Mouse (Mus musculus) liver, embryonic 14.5 days (tissue): ENCODE results near the gene Trem3. TPM values are rescaled to one million over a fixed set of nuclear protein-coding genes. Genes with fewer than 3 reads are reported as not detected.
A peak's percentile ranks its signal among the peaks of the same experiment; 100 is the strongest.

Experiments
- ATAC-seq: fragments of 200-750 bp; cut with Nextera tagmentation; 2 replicates; pipeline ENCODE4 v1.8.0; 2017; ENCODE audit warnings: moderate number of reproducible peaks, mild to moderate bottlenecking, moderate library complexity; ENCODE audit not compliant: insufficient read depth
- DNase-seq, 3 experiments: peaks; one replicate each; pipeline ENCODE4 v3.0.0-alpha.2; 2012 to 2013; ENCODE audit warnings: low read depth in 3 of 3, low spot score in 3 of 3
- H3K27ac ChIP-seq: fragments of 300-500 bp; sonication (generic); 2 replicates; pipeline ENCODE4 v1.5.1; 2014; ENCODE audit warnings: moderate library complexity, mild to moderate bottlenecking, control low read depth, inconsistent platforms
- H3K27me3 ChIP-seq: fragments of 300-500 bp; sonication (generic); 2 replicates; pipeline ENCODE4 v1.6.1; 2014; ENCODE audit warnings: mild to moderate bottlenecking, low read length, moderate library complexity; ENCODE audit not compliant: control insufficient read depth, insufficient read depth
- H3K36me3 ChIP-seq: fragments of 300-500 bp; sonication (generic); replicated peaks from 2 replicates; pipeline ENCODE4 v1.6.1; 2014; ENCODE audit warnings: low read depth; ENCODE audit not compliant: control insufficient read depth, insufficient read depth
- H3K4me1 ChIP-seq, 2 experiments: fragments of 200-500 bp in 1 of 2; fragments of 300-500 bp in 1 of 2; sonication (generic) in 1 of 2; replicated peaks; 2 replicates each; pipeline ENCODE4 v1.6.1; 2012 to 2014; ENCODE audit warnings: antibody characterized with exemption in 1 of 2, inconsistent platforms in 1 of 2, low read length in 1 of 2; ENCODE audit not compliant: control insufficient read depth in 2 of 2, insufficient read depth in 2 of 2
- H3K4me2 ChIP-seq: fragments of 300-500 bp; sonication (generic); 2 replicates; pipeline ENCODE4 v1.6.1; 2014; ENCODE audit warnings: low read depth, mild to moderate bottlenecking, control low read depth, moderate library complexity
- H3K4me3 ChIP-seq, 2 experiments: fragments of 200-500 bp in 1 of 2; fragments of 300-500 bp in 1 of 2; sonication (generic) in 1 of 2; 2 replicates each; pipeline ENCODE4 v1.5.1; 2012 to 2014; ENCODE audit warnings: low read depth in 2 of 2, low read length in 2 of 2, mild to moderate bottlenecking in 2 of 2, control low read depth in 1 of 2, inconsistent platforms in 1 of 2, moderate library complexity in 1 of 2; ENCODE audit not compliant: insufficient read depth in 1 of 2
- H3K9ac ChIP-seq: fragments of 300-500 bp; sonication (generic); replicated peaks from 2 replicates; pipeline ENCODE4 v1.6.1; 2014; ENCODE audit warnings: mild to moderate bottlenecking, control low read depth, moderate library complexity
- H3K9me3 ChIP-seq: fragments of 300-500 bp; sonication (generic); 2 replicates; pipeline ENCODE4 v1.6.1; 2016; ENCODE audit warnings: low read length, mixed read lengths; ENCODE audit not compliant: control insufficient read depth
- CTCF ChIP-seq: IDR thresholded peaks from 2 replicates; pipeline ENCODE4 v1.5.1; 2016; ENCODE audit warnings: antibody characterized with exemption, low read depth, control low read depth
- EP300 ChIP-seq: IDR thresholded peaks from 2 replicates; pipeline ENCODE4 v1.6.1; 2016; ENCODE audit warnings: antibody characterized with exemption, low read depth
- WGBS: fragments of 180-500 bp; shearing (Covaris S2); extraction: QIAGEN DNeasy Blood & Tissue Kit; methylation state at CpG from one replicate; pipeline ENCODE4 v1.1.7; 2014; ENCODE audit not compliant: insufficient replicate concordance; 5-methylcytosine and 5-hydroxymethylcytosine counted together
- polyA plus RNA-seq, 2 experiments: library from polyadenylated mRNA; depleted of rRNA in 1 of 2; stranded (reverse) in 1 of 2; unstranded in 1 of 2; fragments of >200 nt; fragmentation: Nextera tagmentation in 1 of 2; extraction: Ambion mirVana in 1 of 2; gene quantifications; 2 replicates each; pipeline versions ENCODE4 v1.2.1 to v1.2.3; 2012 to 2014

Gene Trem3
- polyA plus RNA-seq, 2 experiments: 1.6 to 4.1 TPM

GRCm38 (mm10) chr17:48299756-48300155 lies 52.2 kb downstream of the Trem3 start:
- 2% methylated on average over 7 of the region's 7 CpGs for WGBS

DNA sequence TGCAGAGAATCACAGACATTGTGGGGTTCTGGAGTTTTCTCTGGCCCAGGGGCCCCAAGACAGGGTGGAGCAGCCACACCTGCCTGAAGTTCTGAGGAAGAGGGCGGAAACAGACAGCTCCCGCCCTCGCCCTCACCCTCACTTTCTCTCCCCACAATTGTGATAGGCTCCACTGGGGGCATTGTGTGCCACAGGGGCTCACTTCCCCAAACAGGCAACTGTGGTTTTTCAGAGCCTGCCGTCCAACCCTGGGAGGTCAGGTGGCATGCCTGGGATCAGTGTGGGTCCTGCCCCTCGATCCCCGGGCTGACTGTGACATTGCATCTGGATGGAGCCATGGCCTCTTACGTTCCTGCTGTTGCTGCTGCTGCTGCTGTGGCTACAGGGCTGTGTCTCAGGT lies 52.6 kb downstream of the Trem3 start:
- peak in 2 of 3 experiments; percentile 47 to 60 for DNase-seq
- peak overlapping the region; percentile 78 for H3K27ac ChIP-seq
- H3K27me3 ChIP-seq: no peaks in the 10 kb centered on the region
- H3K4me2 ChIP-seq: peak overlapping the region; percentile 79
- peak overlapping the region; percentile 67 to 92 for H3K4me3 ChIP-seq
- H3K36me3 ChIP-seq: peaks cover 6% of the 10 kb centered on the region
- WGBS: 13% methylated on average over 7 of the region's 7 CpGs
- ATAC-seq: peak; percentile 80
- TF ChIP-seq CTCF: peak; percentile 29; the same call in 1 of the 2 replicates
- no peak for TF ChIP-seq EP300
- H3K4me1 ChIP-seq: peaks cover 20 to 41% of the 10 kb centered on the region in 2 experiments
- H3K9me3 ChIP-seq: no peaks in the 10 kb centered on the region
- H3K9ac ChIP-seq: peak overlapping the region; percentile 86

More at GRCm38 (mm10) chr17:48299756-48300155, 52.2 kb downstream of the Trem3 start:
- peaks cover 20 to 41% of the 10 kb centered on the region in 2 experiments for H3K4me1 ChIP-seq
- H3K9ac ChIP-seq: peak overlapping the region; percentile 86
- no peaks in the 10 kb centered on the region for H3K9me3 ChIP-seq
- DNase-seq (no peak), ATAC-seq (peak; percentile 10; the same call in 1 of the 2 replicates)
- peak overlapping the region; percentile 67 to 92 for H3K4me3 ChIP-seq
- peak overlapping the region; percentile 79 for H3K4me2 ChIP-seq
- peaks cover 6% of the 10 kb centered on the region for H3K36me3 ChIP-seq
- peak overlapping the region; percentile 78 for H3K27ac ChIP-seq
- no peaks in the 10 kb centered on the region for H3K27me3 ChIP-seq
- TF ChIP-seq CTCF: no peak
- no peak for TF ChIP-seq EP300

DNA sequence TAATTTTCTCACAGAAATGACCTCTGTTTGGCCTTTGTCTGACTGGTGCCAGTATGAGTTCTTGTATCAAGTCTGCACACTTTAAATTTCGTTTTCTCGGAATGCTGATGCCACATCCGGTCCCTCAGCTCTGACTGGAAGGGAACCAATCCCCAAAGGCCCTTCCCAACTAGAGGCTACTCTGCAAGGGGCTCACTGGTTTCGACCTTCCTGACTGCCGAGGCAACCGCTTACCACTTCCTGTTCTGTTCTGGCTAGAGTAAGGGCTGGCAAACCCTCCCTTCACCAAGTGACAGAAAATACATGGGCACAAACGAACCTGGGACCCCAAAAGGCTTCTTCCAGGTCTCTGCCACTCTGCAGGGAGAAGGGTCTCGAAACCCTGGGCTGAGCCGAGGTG lies 53.3 kb downstream of the Trem3 start:
- peak overlapping the region; percentile 79 for H3K4me2 ChIP-seq
- H3K9me3 ChIP-seq: no peaks in the 10 kb centered on the region
- WGBS: 9% methylated on average over 9 of the region's 9 CpGs
- peak overlapping the region; percentile 86 for H3K9ac ChIP-seq
- ATAC-seq (peak; percentile 2; the same call in 1 of the 2 replicates), DNase-seq (peak in 1 of 3 experiments; percentile 44)
- peak overlapping the region; percentile 67 to 92 for H3K4me3 ChIP-seq
- H3K36me3 ChIP-seq: peaks cover 6% of the 10 kb centered on the region
- peaks cover 20 to 41% of the 10 kb centered on the region in 2 experiments for H3K4me1 ChIP-seq
- peak overlapping the region; percentile 78 for H3K27ac ChIP-seq
- no peaks in the 10 kb centered on the region for H3K27me3 ChIP-seq
- TF ChIP-seq EP300 (no peak), CTCF (no peak)

DNA sequence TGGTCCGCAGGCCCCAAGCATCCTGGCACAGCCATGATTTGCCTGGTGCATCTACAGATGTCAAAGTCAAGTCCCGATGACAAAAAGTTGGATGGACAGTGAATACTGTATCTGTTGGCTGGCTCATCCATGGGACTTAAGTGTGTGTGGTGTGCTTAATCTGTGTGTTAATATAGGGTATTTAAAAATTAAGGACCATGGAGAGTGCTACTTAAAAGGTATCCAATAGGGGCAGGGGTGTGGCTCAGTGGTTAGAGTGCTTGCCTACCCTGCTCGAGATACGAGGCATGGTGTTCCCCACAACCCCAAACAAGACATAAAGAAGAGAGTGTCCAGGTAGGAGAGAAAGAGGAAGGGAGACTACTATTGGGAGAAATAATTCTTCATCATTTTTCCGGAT lies 54.2 kb downstream of the Trem3 start:
- Histone ChIP-seq H3K9ac (peak overlapping the region; percentile 86), H3K4me1 (peaks cover 20 to 41% of the 10 kb centered on the region in 2 experiments), H3K9me3 (no peaks in the 10 kb centered on the region), H3K4me2 (peak overlapping the region; percentile 79), H3K4me3 (peak overlapping the region; percentile 57 to 67), H3K27ac (no peak overlapping the region), H3K27me3 (no peaks in the 10 kb centered on the region), H3K36me3 (peaks cover 6% of the 10 kb centered on the region)
- no peak for DNase-seq
- ATAC-seq: no peak
- 54% methylated on average over 5 of the region's 5 CpGs for WGBS
- no peak for TF ChIP-seq EP300
- TF ChIP-seq CTCF: no peak

Other genes starting within 250 kb of the Trem3 start
- not detected in 2 replicates for gene 1700122O11Rik, start 209.5 kb upstream of the Trem3 start, polyA plus RNA-seq (2012; rRNA removed)
- not detected in 2 replicates for gene 1700122O11Rik, start 209.5 kb upstream of the Trem3 start, polyA plus RNA-seq (2014; fragmentation: Nextera tagmentation; extraction: Ambion mirVana)
- gene 1700067P10Rik, start 158.5 kb upstream of the Trem3 start, polyA plus RNA-seq (2012; rRNA removed): not detected in 2 replicates
- not detected in 2 replicates for gene 1700067P10Rik, start 158.5 kb upstream of the Trem3 start, polyA plus RNA-seq (2014; fragmentation: Nextera tagmentation; extraction: Ambion mirVana)
- gene 9830107B12Rik, start 101.5 kb upstream of the Trem3 start, polyA plus RNA-seq (2012; rRNA removed): 0.08 and 0.19 TPM in 2 replicates
- 0.18 and 0.33 TPM in 2 replicates for gene 9830107B12Rik, start 101.5 kb upstream of the Trem3 start, polyA plus RNA-seq (2014; fragmentation: Nextera tagmentation; extraction: Ambion mirVana)
- gene A530064D06Rik, start 80.5 kb upstream of the Trem3 start, polyA plus RNA-seq (2012; rRNA removed): 0.20 and 0.25 TPM in 2 replicates
- 0.44 and 0.51 TPM in 2 replicates for gene A530064D06Rik, start 80.5 kb upstream of the Trem3 start, polyA plus RNA-seq (2014; fragmentation: Nextera tagmentation; extraction: Ambion mirVana)
- 0.32 TPM in 2 replicates for gene Trem1, start 15.0 kb upstream of the Trem3 start, polyA plus RNA-seq (2012; rRNA removed)
- 0.58 and 0.84 TPM in 2 replicates for gene Trem1, start 15.0 kb upstream of the Trem3 start, polyA plus RNA-seq (2014; fragmentation: Nextera tagmentation; extraction: Ambion mirVana)
- 4.3 and 4.6 TPM in 2 replicates for gene Treml4, start 16.5 kb downstream of the Trem3 start, polyA plus RNA-seq (2012; rRNA removed)
- gene Treml4, start 16.5 kb downstream of the Trem3 start, polyA plus RNA-seq (2014; fragmentation: Nextera tagmentation; extraction: Ambion mirVana): 3.3 and 5.7 TPM in 2 replicates
- gene Treml2, start 51.7 kb downstream of the Trem3 start, polyA plus RNA-seq (2012; rRNA removed): 10.6 and 10.7 TPM in 2 replicates
- gene Treml2, start 51.7 kb downstream of the Trem3 start, polyA plus RNA-seq (2014; fragmentation: Nextera tagmentation; extraction: Ambion mirVana): 2.1 and 2.7 TPM in 2 replicates
- gene B430306N03Rik, start 68.4 kb downstream of the Trem3 start, polyA plus RNA-seq (2012; rRNA removed): 1.8 and 2.4 TPM in 2 replicates
- gene B430306N03Rik, start 68.4 kb downstream of the Trem3 start, polyA plus RNA-seq (2014; fragmentation: Nextera tagmentation; extraction: Ambion mirVana): 1.9 and 2.6 TPM in 2 replicates
- gene Trem2, start 98.6 kb downstream of the Trem3 start, polyA plus RNA-seq (2012; rRNA removed): 3.5 and 6.4 TPM in 2 replicates
- 2.9 and 3.1 TPM in 2 replicates for gene Trem2, start 98.6 kb downstream of the Trem3 start, polyA plus RNA-seq (2014; fragmentation: Nextera tagmentation; extraction: Ambion mirVana)
- gene Treml1, start 112.1 kb downstream of the Trem3 start, polyA plus RNA-seq (2012; rRNA removed): 16.2 and 16.4 TPM in 2 replicates
- gene Treml1, start 112.1 kb downstream of the Trem3 start, polyA plus RNA-seq (2014; fragmentation: Nextera tagmentation; extraction: Ambion mirVana): 13.9 and 20.3 TPM in 2 replicates
- 31.6 and 32.7 TPM in 2 replicates for gene Nfya, start 162.1 kb downstream of the Trem3 start, polyA plus RNA-seq (2012; rRNA removed)
- 6.9 and 8.2 TPM in 2 replicates for gene Nfya, start 162.1 kb downstream of the Trem3 start, polyA plus RNA-seq (2014; fragmentation: Nextera tagmentation; extraction: Ambion mirVana)
- 16.6 and 28.2 TPM in 2 replicates for gene Oard1, start 162.2 kb downstream of the Trem3 start, polyA plus RNA-seq (2012; rRNA removed)
- 51.1 and 52.4 TPM in 2 replicates for gene Oard1, start 162.2 kb downstream of the Trem3 start, polyA plus RNA-seq (2014; fragmentation: Nextera tagmentation; extraction: Ambion mirVana)
- gene Apobec2, start 185.2 kb downstream of the Trem3 start, polyA plus RNA-seq (2012; rRNA removed): 0.12 and 0.27 TPM in 2 replicates
- 0.36 and 0.48 TPM in 2 replicates for gene Apobec2, start 185.2 kb downstream of the Trem3 start, polyA plus RNA-seq (2014; fragmentation: Nextera tagmentation; extraction: Ambion mirVana)
- gene Tspo2, start 203.7 kb downstream of the Trem3 start, polyA plus RNA-seq (2012; rRNA removed): 169 and 210 TPM in 2 replicates
- gene Tspo2, start 203.7 kb downstream of the Trem3 start, polyA plus RNA-seq (2014; fragmentation: Nextera tagmentation; extraction: Ambion mirVana): 168 and 176 TPM in 2 replicates
- 4.8 and 5.8 TPM in 2 replicates for gene Unc5cl, start 207.1 kb downstream of the Trem3 start, polyA plus RNA-seq (2012; rRNA removed)
- 3.0 and 4.2 TPM in 2 replicates for gene Unc5cl, start 207.1 kb downstream of the Trem3 start, polyA plus RNA-seq (2014; fragmentation: Nextera tagmentation; extraction: Ambion mirVana)